Mouse (Mus musculus): ENCODE results near the gene Krt80. TPM values are rescaled to one million over a fixed set of nuclear protein-coding genes. Genes with fewer than 3 reads are reported as not detected.

The Krt80 gene
- polyA plus RNA-seq, 1 experiment from 2014 or later = 63.0 TPM

DNA sequence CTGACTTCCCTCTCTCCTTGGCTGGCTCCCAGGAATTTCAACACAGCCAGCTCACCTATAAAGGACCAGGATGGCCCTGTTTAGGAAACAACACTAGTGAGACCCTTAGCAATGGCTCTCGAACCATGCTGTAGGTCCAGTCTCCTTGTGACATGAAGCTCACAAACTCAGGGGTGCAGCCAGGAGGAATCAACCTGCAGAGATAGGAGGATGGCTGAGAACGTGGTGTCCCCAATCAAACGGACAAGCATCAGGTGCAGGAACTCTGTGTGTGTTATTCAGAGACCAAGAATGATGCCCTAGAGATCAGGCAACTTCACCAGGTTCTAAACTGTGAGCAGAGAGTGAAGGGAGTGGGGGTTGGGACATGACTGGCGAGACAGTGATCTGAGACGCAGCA lies 47.9 kb downstream of the Krt80 start:
- Histone ChIP-seq H3K9me3 (ENCODE audit: control insufficient read depth, low read length) (no peaks in the 10 kb centered on the region), H3K9ac (ENCODE audit: low read length) (no peak overlapping the region), H3K4me2 (replicated peaks; ENCODE audit: low read depth) (no peak overlapping the region), H3K4me1 (replicated peaks; ENCODE audit: control insufficient read depth, insufficient read depth) (no peaks in the 10 kb centered on the region), H3K27me3 (ENCODE audit: control insufficient read depth, insufficient read depth, low read length) (no peaks in the 10 kb centered on the region), H3K27ac (replicated peaks) (no peak overlapping the region), H3K4me3 (ENCODE audit: low read depth, low read length) (no peak overlapping the region), H3K36me3 (ENCODE audit: control insufficient read depth, insufficient read depth, low read length) (no peaks in the 10 kb centered on the region)
- DNase-seq (ENCODE audit: low spot score) (no peak), ATAC-seq (ENCODE audit: low FRiP score, low TSS enrichment) (no peak)
- 84% methylated on average over 5 of the region's 5 CpGs for WGBS
- TF ChIP-seq EP300 (optimal IDR thresholded peaks at IDR 0.05) (no peak), CTCF (IDR thresholded peaks at IDR 0.05; ENCODE audit: low read depth) (no peak)

DNA sequence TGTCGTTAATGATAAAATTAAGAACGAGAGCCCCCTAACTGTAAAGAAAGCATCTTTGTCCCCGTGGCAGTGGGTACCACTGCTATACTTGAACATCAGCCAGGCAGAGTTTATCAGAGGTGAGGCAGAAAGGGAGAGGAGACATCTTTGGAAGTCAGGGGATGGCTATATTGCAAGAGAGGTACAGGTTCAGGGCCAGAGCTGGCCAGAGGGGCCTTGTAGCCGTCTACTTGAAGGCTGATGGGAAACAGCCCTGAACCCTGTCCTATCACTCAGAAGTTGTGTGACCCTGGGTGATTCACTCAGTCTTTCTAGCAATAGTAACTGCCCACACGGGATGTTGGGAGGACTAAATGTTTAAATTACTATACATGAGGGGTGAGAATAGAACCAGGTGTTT lies 48.8 kb downstream of the Krt80 start:
- H3K27ac ChIP-seq (replicated peaks) = peak overlapping the region; percentile 35; the same call in 1 of the 2 replicates
- no peaks in the 10 kb centered on the region for H3K4me1 ChIP-seq (replicated peaks; ENCODE audit: control insufficient read depth, insufficient read depth)
- DNase-seq (ENCODE audit: low spot score) (no peak), ATAC-seq (ENCODE audit: low FRiP score, low TSS enrichment) (no peak)
- H3K4me2 ChIP-seq (replicated peaks; ENCODE audit: low read depth) = no peak overlapping the region
- H3K27me3 ChIP-seq (ENCODE audit: control insufficient read depth, insufficient read depth, low read length) = no peaks in the 10 kb centered on the region
- H3K9ac ChIP-seq (ENCODE audit: low read length) = no peak overlapping the region
- H3K9me3 ChIP-seq (ENCODE audit: control insufficient read depth, low read length) = no peaks in the 10 kb centered on the region
- no peaks in the 10 kb centered on the region for H3K36me3 ChIP-seq (ENCODE audit: control insufficient read depth, insufficient read depth, low read length)
- WGBS = 30% methylated on average over 5 of the region's 5 CpGs
- H3K4me3 ChIP-seq (ENCODE audit: low read depth, low read length) = no peak overlapping the region
- no peak for TF ChIP-seq EP300 (optimal IDR thresholded peaks at IDR 0.05)
- no peak for TF ChIP-seq CTCF (IDR thresholded peaks at IDR 0.05; ENCODE audit: low read depth)

DNA sequence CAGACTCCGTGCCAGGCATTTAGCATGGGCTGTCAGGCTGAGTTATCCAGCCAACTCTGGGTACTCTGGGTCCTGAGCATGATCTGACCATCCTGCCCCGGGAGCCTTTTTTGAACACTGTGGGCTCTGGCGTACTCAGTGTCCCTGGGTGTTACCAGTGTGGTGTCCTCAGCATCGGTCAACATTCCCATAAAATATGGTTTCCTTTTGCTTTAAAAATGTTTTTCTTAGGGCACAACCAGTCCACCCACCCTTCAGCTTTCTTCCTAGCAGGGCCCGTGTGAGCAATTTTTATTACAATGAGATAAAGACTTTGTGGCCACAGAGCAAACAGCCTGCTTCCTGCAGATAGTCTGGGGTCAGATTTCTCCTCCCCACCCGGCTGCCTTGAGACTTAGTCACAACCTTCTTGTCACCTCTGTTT lies 49.3 kb downstream of the Krt80 start:
- no peak overlapping the region for H3K4me2 ChIP-seq (replicated peaks; ENCODE audit: low read depth)
- 42% methylated on average over 6 of the region's 6 CpGs for WGBS
- TF ChIP-seq EP300 (optimal IDR thresholded peaks at IDR 0.05) (no peak), CTCF (IDR thresholded peaks at IDR 0.05; ENCODE audit: low read depth) (no peak)
- no peak overlapping the region for H3K9ac ChIP-seq (ENCODE audit: low read length)
- H3K9me3 ChIP-seq (ENCODE audit: control insufficient read depth, low read length) = no peaks in the 10 kb centered on the region
- H3K27ac ChIP-seq (replicated peaks) = no peak overlapping the region; the same call in 1 of the 2 replicates
- H3K27me3 ChIP-seq (ENCODE audit: control insufficient read depth, insufficient read depth, low read length) = no peaks in the 10 kb centered on the region
- no peak overlapping the region for H3K4me3 ChIP-seq (ENCODE audit: low read depth, low read length)
- peak; percentile 62 for DNase-seq (ENCODE audit: low spot score)
- no peaks in the 10 kb centered on the region for H3K4me1 ChIP-seq (replicated peaks; ENCODE audit: control insufficient read depth, insufficient read depth)
- no peaks in the 10 kb centered on the region for H3K36me3 ChIP-seq (ENCODE audit: control insufficient read depth, insufficient read depth, low read length)
- peak; percentile 45 for ATAC-seq (ENCODE audit: low FRiP score, low TSS enrichment)

DNA sequence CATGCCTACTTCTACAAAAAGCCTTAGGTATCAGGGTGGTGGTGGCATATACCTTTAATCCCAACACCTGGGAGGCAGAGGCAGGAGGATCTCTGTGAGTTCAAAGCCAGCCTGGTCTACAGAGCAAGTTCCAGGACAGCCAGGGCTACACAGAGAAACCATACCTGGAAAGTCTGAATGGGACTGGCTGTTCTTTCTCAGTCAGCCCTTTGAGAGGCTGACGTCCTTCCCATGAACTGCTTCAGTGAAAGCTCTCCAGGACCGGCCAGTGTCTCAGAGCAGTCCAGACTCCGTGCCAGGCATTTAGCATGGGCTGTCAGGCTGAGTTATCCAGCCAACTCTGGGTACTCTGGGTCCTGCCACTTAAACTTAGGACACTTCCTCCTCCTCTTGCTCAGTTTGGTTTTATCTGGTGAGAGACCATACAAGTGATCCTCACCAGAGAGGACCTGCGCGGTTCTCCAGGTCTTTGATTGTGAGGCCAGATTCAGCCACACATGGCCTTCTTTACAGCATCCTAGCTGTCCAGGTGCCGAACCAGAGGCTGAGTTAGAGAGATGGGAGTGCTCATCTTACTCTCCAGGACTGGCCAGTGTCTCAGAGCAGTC lies 49.8 kb downstream of the Krt80 start:
- no peak overlapping the region for H3K4me3 ChIP-seq (ENCODE audit: low read depth, low read length)
- no peak overlapping the region; the same call in 1 of the 2 replicates for H3K27ac ChIP-seq (replicated peaks)
- no peak overlapping the region for H3K9ac ChIP-seq (ENCODE audit: low read length)
- no peaks in the 10 kb centered on the region for H3K9me3 ChIP-seq (ENCODE audit: control insufficient read depth, low read length)
- H3K4me1 ChIP-seq (replicated peaks; ENCODE audit: control insufficient read depth, insufficient read depth) = no peaks in the 10 kb centered on the region
- H3K4me2 ChIP-seq (replicated peaks; ENCODE audit: low read depth) = no peak overlapping the region
- no peak for ATAC-seq (ENCODE audit: low FRiP score, low TSS enrichment)
- WGBS = 77% methylated on average over 6 of the region's 6 CpGs
- H3K27me3 ChIP-seq (ENCODE audit: control insufficient read depth, insufficient read depth, low read length) = no peaks in the 10 kb centered on the region
- no peak for TF ChIP-seq EP300 (optimal IDR thresholded peaks at IDR 0.05)
- no peak for TF ChIP-seq CTCF (IDR thresholded peaks at IDR 0.05; ENCODE audit: low read depth)
- no peak for DNase-seq (ENCODE audit: low spot score)
- H3K36me3 ChIP-seq (ENCODE audit: control insufficient read depth, insufficient read depth, low read length) = no peaks in the 10 kb centered on the region

DNA sequence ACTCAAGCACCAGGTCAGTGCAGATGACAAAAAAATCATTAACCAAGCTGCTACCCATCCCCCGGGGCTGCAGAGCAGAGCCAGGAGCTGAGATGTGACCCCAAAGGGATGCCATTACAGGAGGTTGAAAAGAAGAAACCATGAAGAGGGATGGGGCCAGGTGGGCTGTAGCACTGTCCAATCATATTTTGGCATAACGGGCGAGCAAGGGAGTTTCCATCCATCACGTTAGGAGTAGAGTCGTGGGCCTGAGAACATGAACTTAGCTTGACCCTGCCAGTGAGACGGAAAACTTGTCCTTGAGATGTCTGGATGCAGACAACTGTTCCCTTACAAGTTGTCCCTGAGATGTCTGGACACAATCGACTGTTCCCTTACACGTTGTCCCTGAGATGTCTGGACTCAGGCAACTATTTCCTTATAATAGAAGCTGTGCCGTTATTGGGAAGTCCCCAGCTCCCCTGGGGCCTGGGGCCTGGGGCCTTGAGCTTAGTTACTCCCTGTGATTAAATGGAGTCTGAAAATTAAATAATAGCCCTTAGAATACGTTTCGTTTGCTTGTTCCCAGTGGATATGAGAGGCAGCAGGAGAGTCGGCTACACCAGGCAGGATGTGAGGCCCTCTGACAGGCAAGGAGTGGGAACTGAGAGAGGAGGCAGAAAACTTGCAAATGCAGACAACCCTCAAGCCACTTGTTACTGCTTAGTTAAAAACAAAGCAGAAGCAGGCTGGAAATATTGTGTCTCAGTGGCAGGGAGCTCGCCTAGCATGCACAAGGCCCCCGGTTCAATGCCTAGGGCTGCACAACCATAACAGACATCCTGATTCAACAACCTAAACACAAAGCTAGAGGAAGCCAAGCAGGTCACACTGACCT lies 50.8 kb downstream of the Krt80 start:
- DNase-seq (ENCODE audit: low spot score) (no peak), ATAC-seq (ENCODE audit: low FRiP score, low TSS enrichment) (no peak)
- H3K36me3 ChIP-seq (ENCODE audit: control insufficient read depth, insufficient read depth, low read length) = no peaks in the 10 kb centered on the region
- no peaks in the 10 kb centered on the region for H3K4me1 ChIP-seq (replicated peaks; ENCODE audit: control insufficient read depth, insufficient read depth)
- no peak overlapping the region for H3K4me2 ChIP-seq (replicated peaks; ENCODE audit: low read depth)
- TF ChIP-seq EP300 (optimal IDR thresholded peaks at IDR 0.05) = no peak
- TF ChIP-seq CTCF (IDR thresholded peaks at IDR 0.05; ENCODE audit: low read depth) = no peak
- H3K9me3 ChIP-seq (ENCODE audit: control insufficient read depth, low read length) = no peaks in the 10 kb centered on the region
- no peak overlapping the region for H3K4me3 ChIP-seq (ENCODE audit: low read depth, low read length)
- 50% methylated on average over 14 of the region's 14 CpGs for WGBS
- no peaks in the 10 kb centered on the region for H3K27me3 ChIP-seq (ENCODE audit: control insufficient read depth, insufficient read depth, low read length)
- no peak overlapping the region for H3K9ac ChIP-seq (ENCODE audit: low read length)
- H3K27ac ChIP-seq (replicated peaks) = no peak overlapping the region
